Comparison of ENCODE assay signal across 17 mouse cellular contexts in the genomic region with DNA sequence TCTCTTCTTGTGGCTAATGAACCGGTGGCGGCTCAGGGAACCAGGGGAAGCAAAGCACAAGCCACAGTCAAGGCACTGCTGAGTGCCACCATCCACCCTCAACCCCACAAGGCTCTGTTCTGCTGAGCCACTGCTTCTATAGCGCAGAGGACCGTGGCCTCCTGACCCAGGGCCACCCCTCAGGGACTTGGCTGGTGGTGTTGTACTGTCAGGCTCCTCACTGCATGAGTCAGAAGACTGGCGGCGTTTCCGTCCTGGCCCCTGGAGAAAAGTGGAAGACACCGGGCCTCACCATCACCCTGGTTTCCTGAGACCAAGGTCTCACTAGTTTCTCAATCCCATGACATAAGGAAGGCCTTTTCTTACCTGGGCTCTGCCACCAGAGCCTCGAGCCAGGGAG. TPM values are rescaled to one million over a fixed set of nuclear protein-coding genes. Genes with fewer than 3 reads are reported as not detected.
DNase-seq lines count a peak whose midpoint lies in the region; ATAC-seq lines count a peak whose summit lies in the region.
"Had no signal": no experiment of that assay in that cellular context is flagged by ENCODE, and none has a peak within 500 bp of the region (broad histone marks: within the 10 kb centered on the region; RNA-seq: fewer than 3 reads in every experiment).

No protein-coding gene starts in this region.

- no peak for ATAC-seq in kidney, embryonic 15.5 days (replicated peaks; ENCODE audit: low FRiP score)
- ATAC-seq in megakaryocyte progenitor cell, adult 5-6 weeks (replicated peaks; ENCODE audit: poor library complexity) = no peak
- ATAC-seq: CD4-positive, CD25-positive, alpha-beta regulatory T cell, adult 4 months had no signal

- H3K9me3 ChIP-seq in kidney, embryonic 15.5 days (replicated peaks) = no peaks in the 10 kb centered on the region
- H3K9me3 ChIP-seq: embryonic facial prominence, embryonic 15.5 days; limb, embryonic 13.5 days; liver, embryonic 15.5 days; neural tube, embryonic 13.5 days had no signal

- H3K4me2 ChIP-seq in kidney, embryonic 15.5 days = no peak overlapping the region
- H3K4me2 ChIP-seq: embryonic facial prominence, embryonic 15.5 days; limb, embryonic 13.5 days; liver, embryonic 15.5 days; neural tube, embryonic 13.5 days had no signal

- 0 out of 2 replicates have a peak overlapping the region, but pooled peaks have one; percentile 6 for H3K27ac ChIP-seq in kidney, embryonic 15.5 days
- H3K27ac ChIP-seq: limb, embryonic 13.5 days; liver, embryonic 15.5 days; neural tube, embryonic 13.5 days had no signal

- H3K36me3 ChIP-seq in kidney, embryonic 15.5 days = peaks cover 100% of the 10 kb centered on the region

- peak; percentile 26 for DNase-seq in gastrocnemius, adult 18-20 months (ENCODE audit: low spot score)
- no peak for DNase-seq in gastrocnemius, adult 8-10 months (ENCODE audit: low spot score in 2 of 2)
- DNase-seq in kidney, postnatal 10 days = no peak
- peak; percentile 70 for DNase-seq in 416B (ENCODE audit: low read depth)
- DNase-seq in adrenal gland, postnatal 14 days = peak; percentile 71
- no peak for DNase-seq in ovary, adult 18-20 months (ENCODE audit: low spot score)
- DNase-seq: cerebellum, adult 2 months; kidney, adult 8-10 months; right cerebral cortex, postnatal 4 days; thymus, adult 2 months had no signal

- H3K4me1 ChIP-seq in kidney, embryonic 15.5 days = 0 out of 2 replicates have a peak, but pooled peaks cover 2% of the 10 kb centered on the region
- H3K4me1 ChIP-seq: embryonic facial prominence, embryonic 15.5 days had no signal

- H3K9ac ChIP-seq in kidney, embryonic 15.5 days = no peak overlapping the region
- H3K9ac ChIP-seq: embryonic facial prominence, embryonic 15.5 days; limb, embryonic 13.5 days; liver, embryonic 15.5 days; neural tube, embryonic 13.5 days had no signal

- no peaks in the 10 kb centered on the region for H3K27me3 ChIP-seq in kidney, embryonic 15.5 days
- H3K27me3 ChIP-seq: embryonic facial prominence, embryonic 15.5 days; limb, embryonic 13.5 days; liver, embryonic 15.5 days; neural tube, embryonic 13.5 days had no signal

- H3K4me3 ChIP-seq in kidney, embryonic 15.5 days (replicated peaks) = no peak overlapping the region
- H3K4me3 ChIP-seq: embryonic facial prominence, embryonic 15.5 days; limb, embryonic 13.5 days; liver, embryonic 15.5 days; neural tube, embryonic 13.5 days had no signal

- WGBS in kidney, embryonic 15.5 days = 87% methylated on average over 9 of the region's 9 CpGs

RNA-seq across cellular contexts. Expression of a gene that starts 7.5 kb away (rescaled TPM):
- total RNA-seq in gastrocnemius, adult 18-20 months (2021) = 10 to 100 TPM; 13.2 to 14.9 TPM
- 10 to 100 TPM; 14.2 to 18.8 (median 16.3) TPM for total RNA-seq in gastrocnemius, adult 8-10 months (2022)
- 28.6 and 32.4 TPM in 2 replicates for polyA plus RNA-seq in kidney, embryonic 15.5 days (2015; fragmentation: Nextera tagmentation; extraction: Ambion mirVana)
- total RNA-seq in adrenal gland, postnatal 14 days (2021) = 30.9 and 33.2 TPM in 2 replicates
- 15.8 and 21.5 TPM in 2 replicates for total RNA-seq in megakaryocyte progenitor cell, adult 5-6 weeks (2015)
- 19.6 and 21.3 TPM in 2 replicates for total RNA-seq in megakaryocyte progenitor cell, adult 5-6 weeks (2017)

RNA-seq across cellular contexts. Expression of a gene that starts 33.2 kb away (rescaled TPM):
- 10 to 100 TPM; 16.8 to 19.0 TPM for total RNA-seq in gastrocnemius, adult 18-20 months (2021)
- total RNA-seq in gastrocnemius, adult 8-10 months (2022) = 10 to 100 TPM; 16.7 to 22.2 (median 20.2) TPM
- 21.4 and 27.5 TPM in 2 replicates for polyA plus RNA-seq in kidney, embryonic 15.5 days (2015; fragmentation: Nextera tagmentation; extraction: Ambion mirVana)
- total RNA-seq in adrenal gland, postnatal 14 days (2021) = 40.5 and 46.3 TPM in 2 replicates
- 21.2 and 23.5 TPM in 2 replicates for total RNA-seq in megakaryocyte progenitor cell, adult 5-6 weeks (2015)
- total RNA-seq in megakaryocyte progenitor cell, adult 5-6 weeks (2017) = 24.0 and 24.5 TPM in 2 replicates

RNA-seq across cellular contexts. Expression of a gene that starts 34.7 kb away (rescaled TPM):
- 100 to 1,000 TPM; 222 to 224 TPM for total RNA-seq in gastrocnemius, adult 18-20 months (2021)
- total RNA-seq in gastrocnemius, adult 8-10 months (2022) = 100 to 1,000 TPM; 191 to 247 (median 221) TPM
- 248 and 271 TPM in 2 replicates for polyA plus RNA-seq in kidney, embryonic 15.5 days (2015; fragmentation: Nextera tagmentation; extraction: Ambion mirVana)
- total RNA-seq in adrenal gland, postnatal 14 days (2021) = 218 and 243 TPM in 2 replicates
- 91.5 and 116 TPM in 2 replicates for total RNA-seq in megakaryocyte progenitor cell, adult 5-6 weeks (2015)
- total RNA-seq in megakaryocyte progenitor cell, adult 5-6 weeks (2017) = 233 and 245 TPM in 2 replicates

RNA-seq across cellular contexts. Expression of a gene that starts 53.8 kb away (rescaled TPM):
- total RNA-seq in gastrocnemius, adult 18-20 months (2021) = 1 to 10 TPM; 2.9 to 6.3 TPM
- total RNA-seq in gastrocnemius, adult 8-10 months (2022) = 1 to 10 TPM; 4.5 to 8.4 (median 6.1) TPM
- polyA plus RNA-seq in kidney, embryonic 15.5 days (2015; fragmentation: Nextera tagmentation; extraction: Ambion mirVana) = 8.9 and 10.8 TPM in 2 replicates
- total RNA-seq in adrenal gland, postnatal 14 days (2021) = 22.4 and 26.9 TPM in 2 replicates
- total RNA-seq in megakaryocyte progenitor cell, adult 5-6 weeks (2015) = 18.0 and 20.3 TPM in 2 replicates
- 16.2 and 20.3 TPM in 2 replicates for total RNA-seq in megakaryocyte progenitor cell, adult 5-6 weeks (2017)

Comparison
In these comparisons a context has a peak if more than half of its experiments do, and no peak if none do; other contexts are left out.
1. DNase-seq: peak in gastrocnemius, adult 18-20 months (single experiment), 416B (single experiment) and adrenal gland, postnatal 14 days (single experiment); none in gastrocnemius, adult 8-10 months (0 of 2), kidney, postnatal 10 days (single experiment) and ovary, adult 18-20 months (single experiment).